Mouse (Mus musculus): Measurements from ENCODE around the gene Cmip. TPM values are rescaled to one million over a fixed set of nuclear protein-coding genes. Genes with fewer than 3 reads are reported as not detected.

Cmip gene
- polyA plus RNA-seq, 1 experiment from 2014 or later: 9.8 TPM

DNA sequence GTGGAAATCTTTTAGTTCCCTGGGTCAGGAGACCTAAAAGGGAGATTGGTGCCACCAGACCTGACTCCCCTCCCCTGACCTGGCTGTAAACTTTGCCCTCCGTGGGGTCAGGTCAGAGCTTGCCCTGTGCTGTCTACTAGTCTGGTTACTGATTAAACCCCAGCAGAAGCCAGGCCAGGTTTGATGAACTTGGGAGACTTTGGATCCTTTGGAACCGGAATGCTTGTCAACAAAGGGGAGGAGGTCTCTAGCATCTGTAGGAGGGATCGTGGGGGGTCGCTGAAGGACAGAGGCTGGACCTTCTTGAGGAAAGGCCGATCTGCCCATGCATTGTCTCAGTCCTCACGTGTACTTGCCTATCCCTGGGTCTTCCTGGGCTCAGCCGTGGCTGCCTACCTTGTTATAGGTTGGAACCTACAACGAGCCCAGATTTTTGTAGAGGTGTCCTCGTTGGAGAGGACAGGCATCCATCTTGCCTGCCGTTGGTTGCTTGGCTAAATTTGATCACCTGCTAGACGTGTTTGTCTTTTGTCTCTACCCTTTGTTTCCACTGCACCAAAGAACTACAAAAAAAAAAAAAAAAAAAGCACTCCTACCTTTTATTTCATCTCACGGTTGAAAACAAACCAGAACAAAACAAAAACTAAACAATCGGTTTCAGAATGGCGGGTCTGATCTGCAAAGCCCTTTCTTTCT lies 3.5 kb downstream of the Cmip start:
- peak overlapping the region; percentile 95 for H3K27ac ChIP-seq (replicated peaks)
- H3K9me3 ChIP-seq: no peaks in the 10 kb centered on the region
- peak; percentile 38 for DNase-seq (ENCODE audit: low spot score)
- peak overlapping the region; percentile 94 for H3K4me3 ChIP-seq
- no peaks in the 10 kb centered on the region for H3K27me3 ChIP-seq (replicated peaks; ENCODE audit: low read depth, poor library complexity, severe bottlenecking)
- peaks cover 65% of the 10 kb centered on the region for H3K4me1 ChIP-seq
- WGBS: 21% methylated on average over 14 of the region's 14 CpGs
- peaks cover 6% of the 10 kb centered on the region for H3K36me3 ChIP-seq (replicated peaks)

DNA sequence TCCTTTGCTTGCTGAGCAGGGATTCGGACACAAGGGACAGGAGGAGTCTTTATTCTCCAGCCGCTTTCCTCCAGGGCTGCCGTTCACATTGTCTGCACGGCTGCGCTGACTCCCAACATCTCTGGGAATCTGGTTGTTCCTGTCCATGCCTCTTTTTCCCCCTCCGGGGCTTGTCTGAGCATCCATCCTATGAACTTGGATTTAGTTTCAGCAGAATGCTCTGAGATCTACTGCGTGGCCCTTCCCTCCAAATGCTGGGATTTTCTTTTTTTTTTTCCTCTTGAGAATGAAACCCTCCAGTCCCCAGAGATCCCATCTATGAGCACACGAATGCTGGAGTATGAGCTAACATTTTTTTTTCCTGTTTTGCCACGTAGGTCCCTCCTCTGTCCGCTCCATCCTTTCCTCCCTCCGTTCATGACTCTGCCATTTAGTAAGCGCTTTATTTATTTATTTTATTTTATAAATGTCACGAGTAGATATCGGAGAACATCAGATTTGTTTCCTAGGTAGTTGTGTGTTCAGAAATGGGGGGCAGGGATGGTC lies 4.1 kb downstream of the Cmip start:
- peaks cover 63% of the 10 kb centered on the region for H3K4me1 ChIP-seq
- no peaks in the 10 kb centered on the region for H3K27me3 ChIP-seq (replicated peaks; ENCODE audit: low read depth, poor library complexity, severe bottlenecking)
- peaks cover 10% of the 10 kb centered on the region for H3K36me3 ChIP-seq (replicated peaks)
- 28% methylated on average over 14 of the region's 14 CpGs for WGBS
- H3K9me3 ChIP-seq: no peaks in the 10 kb centered on the region
- peak overlapping the region; percentile 95 for H3K27ac ChIP-seq (replicated peaks)
- peak overlapping the region; percentile 94 for H3K4me3 ChIP-seq
- peak; percentile 41 for DNase-seq (ENCODE audit: low spot score)

DNA sequence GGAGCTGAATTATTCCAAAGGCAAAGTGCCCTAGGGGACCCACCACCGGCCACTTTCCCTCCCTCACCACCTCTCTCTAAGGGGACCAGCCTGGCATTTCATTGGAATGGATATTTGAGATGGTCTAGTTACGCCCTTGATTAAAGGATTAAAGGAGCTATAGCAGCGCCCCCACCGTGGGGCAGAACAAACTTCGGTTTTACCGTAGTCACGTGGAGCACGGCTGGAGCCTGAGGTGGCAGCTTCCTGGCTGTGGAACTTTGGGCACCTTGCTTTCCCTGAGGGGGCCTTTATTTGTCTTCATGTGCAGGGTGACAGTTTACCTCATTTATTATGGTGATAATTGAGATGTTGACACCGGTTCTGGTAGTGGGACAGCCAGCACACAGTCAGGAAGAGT lies 4.8 kb downstream of the Cmip start:
- 24% methylated on average over 9 of the region's 9 CpGs for WGBS
- peak overlapping the region; percentile 30 for H3K4me3 ChIP-seq
- DNase-seq (ENCODE audit: low spot score): peak; percentile 31
- H3K9me3 ChIP-seq: no peaks in the 10 kb centered on the region
- H3K27me3 ChIP-seq (replicated peaks; ENCODE audit: low read depth, poor library complexity, severe bottlenecking): no peaks in the 10 kb centered on the region
- peak overlapping the region; percentile 44; the same call in 1 of the 2 replicates for H3K27ac ChIP-seq (replicated peaks)
- peaks cover 10% of the 10 kb centered on the region for H3K36me3 ChIP-seq (replicated peaks)
- peaks cover 57% of the 10 kb centered on the region for H3K4me1 ChIP-seq

- Histone ChIP-seq H3K27me3 (replicated peaks; ENCODE audit: low read depth, poor library complexity, severe bottlenecking) (no peaks in the 10 kb centered on the region), H3K9me3 (no peaks in the 10 kb centered on the region), H3K4me3 (no peak overlapping the region), H3K27ac (replicated peaks) (no peak overlapping the region), H3K4me1 (peaks cover 63% of the 10 kb centered on the region), H3K36me3 (replicated peaks) (peaks cover 12% of the 10 kb centered on the region)
- WGBS: 69% methylated on average over 8 of the region's 8 CpGs
- DNase-seq (ENCODE audit: low spot score): no peak
These were observed 5.8 kb downstream of the Cmip start for GRCm38 (mm10) chr8:117262685-117263084.

DNA sequence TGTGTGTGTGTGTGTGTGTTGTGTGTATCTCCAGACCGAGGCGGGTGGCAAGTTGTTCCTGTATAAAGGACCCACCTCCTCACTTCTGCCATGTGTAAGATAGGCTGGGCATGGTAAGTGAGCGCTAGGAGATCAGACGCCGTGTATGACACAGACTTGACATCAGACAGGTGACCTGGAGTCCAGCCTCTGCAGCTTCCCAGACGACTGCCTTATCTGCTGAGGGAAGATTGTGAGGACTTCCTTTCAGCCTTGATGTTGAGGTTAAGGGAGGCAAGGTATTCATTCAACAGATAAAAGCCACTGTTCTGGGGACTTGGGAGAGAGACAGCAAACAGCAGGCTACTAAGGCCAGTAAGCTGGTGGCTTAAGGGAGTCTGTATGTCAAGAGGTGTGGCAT lies 6.6 kb downstream of the Cmip start:
- no peaks in the 10 kb centered on the region for H3K27me3 ChIP-seq (replicated peaks; ENCODE audit: low read depth, poor library complexity, severe bottlenecking)
- no peak for DNase-seq (ENCODE audit: low spot score)
- peaks cover 18% of the 10 kb centered on the region for H3K36me3 ChIP-seq (replicated peaks)
- H3K27ac ChIP-seq (replicated peaks): no peak overlapping the region
- H3K4me1 ChIP-seq: peaks cover 62% of the 10 kb centered on the region
- no peaks in the 10 kb centered on the region for H3K9me3 ChIP-seq
- 62% methylated on average over 6 of the region's 6 CpGs for WGBS
- no peak overlapping the region for H3K4me3 ChIP-seq

- H3K9me3 ChIP-seq: no peaks in the 10 kb centered on the region
- H3K4me1 ChIP-seq: peaks cover 46% of the 10 kb centered on the region
- DNase-seq (ENCODE audit: low spot score): no peak
- no peaks in the 10 kb centered on the region for H3K27me3 ChIP-seq (replicated peaks; ENCODE audit: low read depth, poor library complexity, severe bottlenecking)
- no peak overlapping the region for H3K4me3 ChIP-seq
- H3K36me3 ChIP-seq (replicated peaks): peaks cover 18% of the 10 kb centered on the region
- 90% methylated on average over 5 of the region's 5 CpGs for WGBS
- no peak overlapping the region for H3K27ac ChIP-seq (replicated peaks)
These were observed 8.2 kb downstream of the Cmip start for GRCm38 (mm10) chr8:117265079-117265478.

DNA sequence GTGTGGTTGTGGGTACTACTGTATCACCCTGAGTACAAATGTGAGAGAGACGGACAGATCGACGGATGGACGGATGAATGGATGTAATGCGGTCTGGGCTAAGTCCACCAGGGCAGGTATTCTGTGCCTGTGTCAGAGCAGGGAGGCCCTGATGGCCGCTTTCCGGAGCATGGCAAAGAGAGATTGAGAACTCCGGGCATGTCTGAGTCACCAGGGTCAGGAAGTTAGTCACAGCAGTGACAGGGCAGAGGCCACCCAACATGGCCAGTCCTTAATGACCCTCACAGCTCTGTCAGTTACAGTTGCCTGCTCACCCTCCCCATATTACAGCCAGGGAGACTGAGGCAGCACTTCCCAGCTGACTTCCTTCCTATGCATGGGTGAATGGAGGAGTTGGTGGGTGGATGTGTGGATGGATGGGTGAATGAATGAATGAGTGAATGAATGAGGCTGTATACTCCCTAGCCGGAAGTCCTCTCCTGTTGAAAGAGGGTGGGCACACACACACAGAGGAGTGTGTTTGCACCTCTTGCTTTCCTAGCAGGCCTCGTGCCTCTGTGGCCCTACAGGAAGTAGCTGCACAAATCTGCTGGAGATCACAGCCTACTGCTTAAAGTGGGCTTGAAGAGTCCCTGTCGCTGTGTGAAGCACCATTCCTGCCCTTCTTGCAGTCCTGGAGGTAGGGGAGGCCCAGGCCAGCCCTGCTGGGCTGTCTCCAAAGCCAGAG lies 10.7 kb downstream of the Cmip start:
- Histone ChIP-seq H3K36me3 (replicated peaks) (peaks cover 30% of the 10 kb centered on the region), H3K27me3 (replicated peaks; ENCODE audit: low read depth, poor library complexity, severe bottlenecking) (no peaks in the 10 kb centered on the region), H3K4me1 (peaks cover 21% of the 10 kb centered on the region), H3K27ac (replicated peaks) (no peak overlapping the region), H3K9me3 (no peaks in the 10 kb centered on the region), H3K4me3 (no peak overlapping the region)
- 90% methylated on average over 11 of the region's 11 CpGs for WGBS
- no peak for DNase-seq (ENCODE audit: low spot score)

DNA sequence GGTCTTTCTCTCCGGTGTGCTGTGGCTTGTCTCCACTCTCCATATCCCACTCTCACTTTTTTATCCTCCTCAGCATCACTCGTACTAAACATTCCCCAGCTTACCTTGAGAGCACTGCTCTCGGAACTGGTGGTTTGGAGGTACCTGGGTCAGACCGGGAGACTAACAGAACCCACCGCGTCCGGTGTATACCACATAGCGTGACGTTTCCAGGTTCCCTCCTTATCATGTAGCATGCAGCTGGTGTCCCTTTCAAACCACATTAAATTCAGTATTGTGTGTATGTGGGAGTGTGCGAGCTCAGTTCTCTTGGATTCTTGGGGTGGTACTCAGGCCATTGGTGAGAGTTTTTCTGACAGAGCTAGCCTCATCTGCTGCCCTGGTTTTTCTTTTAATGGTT lies 21.4 kb downstream of the Cmip start:
- Histone ChIP-seq H3K9me3 (no peaks in the 10 kb centered on the region), H3K4me3 (no peak overlapping the region), H3K4me1 (peaks cover 68% of the 10 kb centered on the region), H3K36me3 (replicated peaks) (peaks cover 43% of the 10 kb centered on the region), H3K27ac (replicated peaks) (peak overlapping the region; percentile 69), H3K27me3 (replicated peaks; ENCODE audit: low read depth, poor library complexity, severe bottlenecking) (no peaks in the 10 kb centered on the region)
- WGBS: 87% methylated on average over 10 of the region's 10 CpGs
- DNase-seq (ENCODE audit: low spot score): no peak

DNA sequence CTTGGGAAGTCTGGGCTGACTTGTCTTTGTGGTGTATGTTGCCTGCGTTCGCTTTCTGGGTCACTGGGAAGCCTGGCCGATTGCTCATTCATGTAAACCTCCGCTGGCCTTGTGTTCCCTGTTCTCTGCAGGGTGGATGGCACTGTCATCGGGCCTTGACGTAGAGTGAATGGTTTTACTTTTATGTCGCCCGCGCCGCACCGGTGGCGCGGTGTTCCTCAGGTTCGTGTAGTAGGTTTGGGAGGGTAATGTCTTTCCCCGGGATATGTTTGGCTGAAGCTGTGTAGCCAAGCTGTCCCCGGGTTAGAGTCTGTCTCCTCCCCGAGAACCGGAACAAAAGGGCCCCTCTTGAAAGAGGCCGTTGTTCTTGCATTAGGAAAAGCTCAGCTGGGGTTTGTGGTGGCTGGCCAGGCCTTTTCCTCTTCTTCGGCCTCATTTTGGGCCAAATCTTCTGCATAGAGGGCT lies 21.8 kb downstream of the Cmip start:
- Histone ChIP-seq H3K4me1 (peaks cover 68% of the 10 kb centered on the region), H3K36me3 (replicated peaks) (peaks cover 38% of the 10 kb centered on the region), H3K4me3 (no peak overlapping the region), H3K9me3 (no peaks in the 10 kb centered on the region), H3K27me3 (replicated peaks; ENCODE audit: low read depth, poor library complexity, severe bottlenecking) (no peaks in the 10 kb centered on the region), H3K27ac (replicated peaks) (peak overlapping the region; percentile 69)
- 41% methylated on average over 20 of the region's 20 CpGs for WGBS
- DNase-seq (ENCODE audit: low spot score): no peak

GRCm38 (mm10) chr8:117280488-117280887 lies 23.6 kb downstream of the Cmip start:
- Histone ChIP-seq H3K9me3 (no peaks in the 10 kb centered on the region), H3K4me1 (peaks cover 70% of the 10 kb centered on the region), H3K4me3 (no peak overlapping the region), H3K27ac (replicated peaks) (no peak overlapping the region; the same call in 1 of the 2 replicates), H3K36me3 (replicated peaks) (peaks cover 28% of the 10 kb centered on the region), H3K27me3 (replicated peaks; ENCODE audit: low read depth, poor library complexity, severe bottlenecking) (no peaks in the 10 kb centered on the region)
- WGBS: 91% methylated on average over 7 of the region's 7 CpGs
- no peak for DNase-seq (ENCODE audit: low spot score)

- no peaks in the 10 kb centered on the region for H3K9me3 ChIP-seq
- peaks cover 28% of the 10 kb centered on the region for H3K36me3 ChIP-seq (replicated peaks)
- no peak overlapping the region for H3K4me3 ChIP-seq
- H3K4me1 ChIP-seq: peaks cover 70% of the 10 kb centered on the region
- no peaks in the 10 kb centered on the region for H3K27me3 ChIP-seq (replicated peaks; ENCODE audit: low read depth, poor library complexity, severe bottlenecking)
- DNase-seq (ENCODE audit: low spot score): no peak
- WGBS: 91% methylated on average over 10 of the region's 10 CpGs
- H3K27ac ChIP-seq (replicated peaks): no peak overlapping the region; the same call in 1 of the 2 replicates
These were observed 24.8 kb downstream of the Cmip start for GRCm38 (mm10) chr8:117281676-117282075.

- Histone ChIP-seq H3K4me3 (no peak overlapping the region), H3K36me3 (replicated peaks) (peaks cover 28% of the 10 kb centered on the region), H3K4me1 (peaks cover 68% of the 10 kb centered on the region), H3K27ac (replicated peaks) (peak overlapping the region; percentile 72), H3K9me3 (no peaks in the 10 kb centered on the region), H3K27me3 (replicated peaks; ENCODE audit: low read depth, poor library complexity, severe bottlenecking) (no peaks in the 10 kb centered on the region)
- 64% methylated on average over 17 of the region's 17 CpGs for WGBS
- no peak for DNase-seq (ENCODE audit: low spot score)
These were observed 25.5 kb downstream of the Cmip start for GRCm38 (mm10) chr8:117282141-117282950.

Measured in embryonic facial prominence, embryonic 10.5 days (tissue).